Mouse (Mus musculus) heart, embryonic 15.5 days (tissue): ENCODE results near the gene Rufy4. TPM values are rescaled to one million over a fixed set of nuclear protein-coding genes. Genes with fewer than 3 reads are reported as not detected.

Experiments used
- ATAC-seq: fragments of 200-750 bp; cut with Nextera tagmentation; replicated peaks from 2 replicates; pipeline ENCODE4 v1.8.0; 2017; ENCODE audit warnings: low read depth, moderate TSS enrichment; ENCODE audit not compliant: insufficient number of reproducible peaks, insufficient read depth, low FRiP score
- H3K27ac ChIP-seq: fragments of 300-500 bp; sonication (generic); 2 replicates; pipeline ENCODE4 v1.5.1; 2015; ENCODE audit warnings: mild to moderate bottlenecking, inconsistent platforms
- H3K27me3 ChIP-seq: fragments of 300-500 bp; sonication (generic); 2 replicates; pipeline ENCODE4 v1.6.1; 2015; ENCODE audit warnings: inconsistent platforms
- H3K36me3 ChIP-seq: fragments of 300-500 bp; sonication (generic); 2 replicates; pipeline ENCODE4 v1.6.1; 2015; ENCODE audit warnings: mild to moderate bottlenecking, inconsistent platforms
- H3K4me1 ChIP-seq: fragments of 300-500 bp; sonication (generic); replicated peaks from 2 replicates; pipeline ENCODE4 v1.6.1; 2015; ENCODE audit warnings: inconsistent platforms
- H3K4me2 ChIP-seq: fragments of 300-500 bp; sonication (generic); 2 replicates; pipeline ENCODE4 v1.6.1; 2015; ENCODE audit warnings: inconsistent platforms, mild to moderate bottlenecking, moderate library complexity
- H3K4me3 ChIP-seq: fragments of 300-500 bp; sonication (generic); 2 replicates; pipeline ENCODE4 v1.5.1; 2015; ENCODE audit warnings: mild to moderate bottlenecking, inconsistent platforms
- H3K9ac ChIP-seq: fragments of 300-500 bp; sonication (generic); 2 replicates; pipeline ENCODE4 v1.6.1; 2015; ENCODE audit warnings: mild to moderate bottlenecking, inconsistent platforms
- H3K9me3 ChIP-seq: fragments of 300-500 bp; sonication (generic); replicated peaks from 2 replicates; pipeline ENCODE4 v1.6.1; 2016; ENCODE audit warnings: inconsistent platforms
- WGBS: fragments of 180-500 bp; shearing (Covaris S2); methylation state at CpG from one replicate; pipeline ENCODE4 v1.1.7; 2015; ENCODE audit warnings: mixed read lengths; 5-methylcytosine and 5-hydroxymethylcytosine counted together
- polyA plus RNA-seq: library from polyadenylated mRNA; unstranded; fragments of >200 nt; fragmentation: Nextera tagmentation; extraction: Ambion mirVana; gene quantifications from 2 replicates; pipeline ENCODE4 v1.2.1, GENCODE M21; 2015

Gene Rufy4
- polyA plus RNA-seq, result 0.43 and 0.49 TPM in 2 replicates

DNA sequence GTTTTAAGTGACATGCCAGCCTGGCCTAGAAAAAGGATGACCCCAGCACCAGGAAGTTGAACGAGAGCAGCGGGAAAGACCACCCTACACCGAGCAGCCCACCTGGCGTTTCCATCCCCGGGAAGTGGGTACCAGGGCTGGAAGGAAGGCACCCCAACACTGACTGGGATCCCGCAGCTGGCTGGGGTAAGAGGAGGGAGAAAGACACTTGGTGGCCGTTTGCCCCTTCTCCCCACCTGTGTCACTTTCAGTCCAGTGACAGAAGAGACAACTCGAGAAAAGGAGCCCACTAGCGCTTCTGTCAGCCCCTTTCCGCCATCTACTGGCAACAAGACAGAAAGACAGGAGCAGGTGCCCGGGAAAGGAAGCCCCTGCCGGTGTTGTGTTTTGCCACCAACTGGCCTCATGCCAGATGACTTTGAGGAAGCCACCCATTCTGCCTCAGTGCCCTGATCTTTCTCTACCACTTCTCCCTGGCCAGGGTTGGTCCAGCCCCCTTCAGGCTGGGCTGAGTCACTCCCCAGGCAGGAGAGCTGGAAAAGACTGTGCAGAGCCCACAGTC lies at the start of gene Rufy4:
Gene Rufy4 (plus strand): TSS at position 551 of the 562 bp plus-strand sequence.
- Histone ChIP-seq H3K9me3 (no peaks in the 10 kb centered on the region), H3K27me3 (peaks cover 5% of the 10 kb centered on the region; the same call in 1 of the 2 replicates), H3K27ac (peak within 1 kb of the TSS; percentile 44), H3K4me1 (peaks cover 40% of the 10 kb centered on the region), H3K4me3 (peak within 1 kb of the TSS; percentile 64), H3K4me2 (peak within 1 kb of the TSS; percentile 91), H3K36me3 (no peaks in the 10 kb centered on the region), H3K9ac (peak within 1 kb of the TSS; percentile 74)
- WGBS, result under 1% methylated on average over 12 of the region's 12 CpGs
- ATAC-seq, result peak; percentile 16

DNA sequence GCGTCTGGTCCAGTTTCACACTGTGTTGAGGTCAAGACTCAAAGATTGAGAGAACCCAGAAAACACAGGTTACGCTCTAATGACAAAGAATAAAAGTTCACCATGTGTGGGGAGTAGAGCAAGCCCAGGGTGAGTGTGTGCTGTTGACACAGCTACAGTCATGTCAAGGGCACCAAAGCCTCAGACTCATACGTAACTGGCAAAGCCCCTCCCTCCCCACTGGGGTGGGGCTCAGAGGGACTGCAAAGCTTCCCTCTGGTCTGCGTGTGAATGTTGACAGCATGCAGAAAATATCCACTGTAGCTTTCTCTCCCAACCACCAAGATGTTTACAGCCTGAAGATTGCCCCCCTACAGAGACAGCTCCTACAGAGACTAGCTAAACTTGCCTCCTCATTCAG lies 49.1 kb upstream of the Rufy4 start:
- H3K4me2 ChIP-seq, result no peak overlapping the region
- ATAC-seq, result no peak
- H3K36me3 ChIP-seq, result no peaks in the 10 kb centered on the region
- H3K27me3 ChIP-seq, result no peaks in the 10 kb centered on the region
- 69% methylated on average over 4 of the region's 4 CpGs for WGBS
- no peak overlapping the region for H3K9ac ChIP-seq
- H3K4me3 ChIP-seq, result no peak overlapping the region
- H3K27ac ChIP-seq, result no peak overlapping the region
- no peaks in the 10 kb centered on the region for H3K9me3 ChIP-seq
- H3K4me1 ChIP-seq, result peaks cover 17% of the 10 kb centered on the region

- WGBS, result 0% methylated on average over 2 of the region's 2 CpGs
- Histone ChIP-seq H3K4me3 (no peak overlapping the region), H3K27me3 (no peaks in the 10 kb centered on the region), H3K9ac (no peak overlapping the region), H3K36me3 (no peaks in the 10 kb centered on the region), H3K4me2 (no peak overlapping the region), H3K9me3 (no peaks in the 10 kb centered on the region), H3K27ac (no peak overlapping the region), H3K4me1 (peaks cover 26% of the 10 kb centered on the region)
- ATAC-seq, result no peak
These were observed 48.0 kb upstream of the Rufy4 start for GRCm38 (mm10) chr1:74077353-74077752.

GRCm38 (mm10) chr1:74081573-74081989 lies 43.8 kb upstream of the Rufy4 start:
- H3K4me2 ChIP-seq, result no peak overlapping the region
- H3K36me3 ChIP-seq, result no peaks in the 10 kb centered on the region
- H3K27me3 ChIP-seq, result no peaks in the 10 kb centered on the region
- ATAC-seq, result 0 out of 2 replicates have a peak, but pooled peaks have one; percentile 13
- H3K27ac ChIP-seq, result peak overlapping the region; percentile 78
- 26% methylated on average over 2 of the region's 2 CpGs for WGBS
- peaks cover 45% of the 10 kb centered on the region for H3K4me1 ChIP-seq
- H3K9ac ChIP-seq, result peak overlapping the region; percentile 6; the same call in 1 of the 2 replicates
- H3K9me3 ChIP-seq, result no peaks in the 10 kb centered on the region
- no peak overlapping the region for H3K4me3 ChIP-seq

DNA sequence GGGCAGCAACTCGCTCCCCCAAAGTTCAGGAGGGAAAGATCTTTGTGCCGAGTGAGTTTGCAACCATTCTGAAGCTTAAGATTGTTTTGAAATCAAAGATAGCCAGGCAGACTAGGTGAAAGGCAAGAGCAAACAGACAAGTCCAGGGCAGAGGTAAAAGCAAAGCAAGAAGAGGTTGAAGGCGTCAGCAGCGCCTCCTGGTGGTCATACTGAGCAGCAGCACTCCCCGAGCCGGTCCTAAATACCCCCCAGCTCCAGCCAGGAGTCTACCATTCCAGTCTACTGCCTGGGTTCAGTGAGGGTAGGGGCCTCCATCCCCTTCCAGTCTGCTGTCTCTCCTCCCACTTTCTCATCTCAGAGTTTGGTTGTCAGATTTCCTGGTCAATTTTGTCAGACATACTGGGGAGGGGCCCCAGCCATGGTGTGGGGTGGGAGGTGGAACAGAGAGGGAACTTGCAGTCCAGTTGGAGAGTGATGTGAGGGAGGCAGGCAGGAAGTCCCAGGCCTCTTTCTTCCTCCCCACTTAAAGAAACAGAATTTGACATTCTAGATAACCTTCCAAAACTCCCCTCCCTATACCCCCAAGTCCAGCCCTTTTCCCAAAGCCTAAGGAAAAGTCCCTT lies 42.4 kb upstream of the Rufy4 start:
- H3K4me1 ChIP-seq, result peaks cover 42% of the 10 kb centered on the region
- ATAC-seq, result peak; percentile 31; the same call in 1 of the 2 replicates
- peak overlapping the region; percentile 78 for H3K27ac ChIP-seq
- WGBS, result 15% methylated on average over 6 of the region's 6 CpGs
- no peak overlapping the region for H3K4me3 ChIP-seq
- no peaks in the 10 kb centered on the region for H3K36me3 ChIP-seq
- no peaks in the 10 kb centered on the region for H3K27me3 ChIP-seq
- H3K9ac ChIP-seq, result no peak overlapping the region
- no peaks in the 10 kb centered on the region for H3K9me3 ChIP-seq
- no peak overlapping the region for H3K4me2 ChIP-seq

GRCm38 (mm10) chr1:74084065-74084705 lies 41.2 kb upstream of the Rufy4 start:
- Histone ChIP-seq H3K27ac (peak overlapping the region; percentile 78), H3K27me3 (no peaks in the 10 kb centered on the region), H3K9me3 (no peaks in the 10 kb centered on the region), H3K36me3 (no peaks in the 10 kb centered on the region), H3K9ac (no peak overlapping the region; the same call in 1 of the 2 replicates), H3K4me2 (no peak overlapping the region), H3K4me3 (no peak overlapping the region), H3K4me1 (peaks cover 42% of the 10 kb centered on the region)
- 62% methylated on average over 6 of the region's 6 CpGs for WGBS
- ATAC-seq, result no peak; the same call in 1 of the 2 replicates

DNA sequence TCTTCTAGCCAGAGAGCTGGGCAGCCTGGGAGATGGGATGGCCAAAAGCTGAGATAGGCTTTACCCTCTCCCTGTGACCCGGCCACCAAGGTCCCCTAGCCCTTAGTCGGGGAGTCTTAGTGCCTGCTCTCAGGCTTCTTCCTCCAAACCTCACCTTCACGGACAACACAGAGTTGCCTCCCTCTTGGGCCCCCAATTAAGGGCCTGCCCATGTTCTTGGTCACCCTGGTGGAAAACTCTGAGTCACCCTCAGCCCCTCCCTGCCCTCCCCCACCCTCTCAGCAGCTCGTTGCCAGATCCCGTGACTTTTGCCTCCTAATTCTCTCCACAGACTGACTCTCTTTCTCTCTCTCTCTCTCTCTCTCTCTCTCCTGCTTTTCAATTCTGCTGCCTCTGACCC lies 40.6 kb upstream of the Rufy4 start:
- ATAC-seq, result no peak
- no peak overlapping the region for H3K4me2 ChIP-seq
- H3K4me1 ChIP-seq, result peaks cover 42% of the 10 kb centered on the region
- WGBS, result 46% methylated on average over 5 of the region's 5 CpGs
- no peak overlapping the region for H3K4me3 ChIP-seq
- no peaks in the 10 kb centered on the region for H3K9me3 ChIP-seq
- H3K27me3 ChIP-seq, result no peaks in the 10 kb centered on the region
- H3K36me3 ChIP-seq, result no peaks in the 10 kb centered on the region
- peak overlapping the region; percentile 78 for H3K27ac ChIP-seq
- H3K9ac ChIP-seq, result no peak overlapping the region; the same call in 1 of the 2 replicates

DNA sequence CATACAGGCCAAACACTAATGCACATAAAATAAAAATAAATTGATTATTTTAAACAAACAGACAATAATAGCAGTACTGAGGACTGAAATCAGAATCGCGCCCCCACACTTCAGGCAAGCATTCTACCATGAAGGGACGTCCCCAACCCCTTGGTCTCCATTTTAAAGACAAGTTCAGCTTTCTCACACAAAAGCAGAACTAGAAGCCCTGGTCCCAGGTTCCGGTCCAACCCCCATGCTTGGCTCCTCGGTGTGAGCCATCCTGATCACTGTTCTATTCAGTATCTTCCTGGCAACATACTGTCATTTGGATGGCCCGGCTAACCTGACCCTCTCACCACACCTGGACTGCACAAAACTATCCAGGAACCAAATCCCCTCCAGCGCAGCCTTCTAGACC lies 39.8 kb upstream of the Rufy4 start:
- H3K4me2 ChIP-seq, result no peak overlapping the region
- no peaks in the 10 kb centered on the region for H3K36me3 ChIP-seq
- 85% methylated on average over 7 of the region's 7 CpGs for WGBS
- no peaks in the 10 kb centered on the region for H3K27me3 ChIP-seq
- H3K9me3 ChIP-seq, result no peaks in the 10 kb centered on the region
- no peak overlapping the region for H3K27ac ChIP-seq
- H3K4me1 ChIP-seq, result peaks cover 45% of the 10 kb centered on the region
- H3K4me3 ChIP-seq, result no peak overlapping the region
- ATAC-seq, result no peak
- no peak overlapping the region for H3K9ac ChIP-seq

GRCm38 (mm10) chr1:74088569-74088968 lies 36.8 kb upstream of the Rufy4 start:
- Histone ChIP-seq H3K27me3 (no peaks in the 10 kb centered on the region; the same call in 1 of the 2 replicates), H3K4me3 (no peak overlapping the region), H3K36me3 (no peaks in the 10 kb centered on the region), H3K9me3 (no peaks in the 10 kb centered on the region), H3K9ac (no peak overlapping the region), H3K4me1 (peaks cover 44% of the 10 kb centered on the region), H3K4me2 (no peak overlapping the region; the same call in 1 of the 2 replicates), H3K27ac (no peak overlapping the region)
- 73% methylated on average over 1 of the region's 1 CpGs for WGBS
- no peak for ATAC-seq

DNA sequence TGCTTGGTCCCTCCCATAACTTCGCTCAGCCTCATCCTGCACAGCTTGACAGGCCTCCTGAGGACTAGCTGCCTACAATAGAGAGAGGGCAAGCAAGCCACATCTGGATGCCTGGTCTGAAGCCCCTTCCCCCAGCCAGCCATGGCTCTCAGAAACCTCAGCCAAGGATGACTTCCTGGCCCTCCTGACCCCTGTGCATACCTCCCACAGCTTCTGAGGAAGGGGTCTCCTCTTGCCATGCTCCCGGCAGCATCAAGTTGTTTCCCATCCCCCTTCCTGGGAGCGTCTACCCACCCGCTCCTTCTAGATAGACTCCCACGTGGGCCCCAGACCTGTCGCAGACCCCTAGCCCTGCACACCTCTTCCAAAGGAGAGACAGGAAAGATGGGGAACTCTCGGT lies 35.0 kb upstream of the Rufy4 start:
- Histone ChIP-seq H3K36me3 (no peaks in the 10 kb centered on the region), H3K9ac (peak overlapping the region; percentile 5; the same call in 1 of the 2 replicates), H3K27me3 (no peaks in the 10 kb centered on the region; the same call in 1 of the 2 replicates), H3K4me1 (peaks cover 38% of the 10 kb centered on the region), H3K4me2 (peak overlapping the region; percentile 49), H3K27ac (0 out of 2 replicates have a peak overlapping the region, but pooled peaks have one; percentile 78), H3K9me3 (no peaks in the 10 kb centered on the region), H3K4me3 (peak overlapping the region; percentile 27)
- WGBS, result 45% methylated on average over 7 of the region's 7 CpGs
- ATAC-seq, result no peak

GRCm38 (mm10) chr1:74091138-74091537 lies 34.2 kb upstream of the Rufy4 start:
- Histone ChIP-seq H3K27me3 (no peaks in the 10 kb centered on the region; the same call in none of the 2 replicates), H3K9me3 (no peaks in the 10 kb centered on the region), H3K36me3 (no peaks in the 10 kb centered on the region), H3K9ac (peak overlapping the region; percentile 5; the same call in 1 of the 2 replicates), H3K4me2 (peak overlapping the region; percentile 49), H3K4me1 (peaks cover 45% of the 10 kb centered on the region), H3K27ac (peak overlapping the region; percentile 78), H3K4me3 (peak overlapping the region; percentile 27)
- no peak for ATAC-seq
- WGBS, result 28% methylated on average over 7 of the region's 7 CpGs
